Mouse (Mus musculus) kidney, embryonic 16.5 days (tissue): ENCODE data around the gene Olfr1457. TPM values are rescaled to one million over a fixed set of nuclear protein-coding genes. Genes with fewer than 3 reads are reported as not detected.

Experiments
- ATAC-seq: fragments of 200-750 bp; cut with Nextera tagmentation; 2 replicates; pipeline ENCODE4 v1.8.0; 2017; ENCODE audit warnings: moderate TSS enrichment; ENCODE audit not compliant: low FRiP score, low TSS enrichment
- H3K27ac ChIP-seq: fragments of 300-500 bp; sonication (generic); 2 replicates; pipeline ENCODE4 v1.5.1; 2014; ENCODE audit warnings: low read length
- H3K27me3 ChIP-seq: fragments of 300-500 bp; sonication (generic); 2 replicates; pipeline ENCODE4 v1.6.1; 2014; ENCODE audit warnings: low read length, control low read depth, mixed read lengths; ENCODE audit not compliant: insufficient read depth
- H3K36me3 ChIP-seq: fragments of 300-500 bp; sonication (generic); 2 replicates; pipeline ENCODE4 v1.6.1; 2014; ENCODE audit warnings: low read length, control low read depth, mixed read lengths; ENCODE audit not compliant: insufficient read depth
- H3K4me1 ChIP-seq: fragments of 300-500 bp; sonication (generic); 2 replicates; pipeline ENCODE4 v1.6.1; 2014; ENCODE audit warnings: low read length, control low read depth, mixed read lengths; ENCODE audit not compliant: insufficient read depth
- H3K4me2 ChIP-seq: fragments of 300-500 bp; sonication (generic); replicated peaks from 2 replicates; pipeline ENCODE4 v1.6.1; 2014; ENCODE audit warnings: low read depth, low read length
- H3K4me3 ChIP-seq: fragments of 300-500 bp; sonication (generic); 2 replicates; pipeline ENCODE4 v1.5.1; 2014; ENCODE audit warnings: mild to moderate bottlenecking, low read length
- H3K9ac ChIP-seq: fragments of 300-500 bp; sonication (generic); replicated peaks from 2 replicates; pipeline ENCODE4 v1.6.1; 2014; ENCODE audit warnings: low read length
- H3K9me3 ChIP-seq: fragments of 300-500 bp; sonication (generic); 2 replicates; pipeline ENCODE4 v1.6.1; 2016; ENCODE audit warnings: low read length, control low read depth
- WGBS: fragments of 180-500 bp; shearing (Covaris S2); extraction: QIAGEN DNeasy Blood & Tissue Kit; methylation state at CpG from one replicate; pipeline ENCODE4 v1.1.7; 2014; 5-methylcytosine and 5-hydroxymethylcytosine counted together
- polyA plus RNA-seq: library from polyadenylated mRNA; unstranded; fragments of >200 nt; fragmentation: Nextera tagmentation; extraction: Ambion mirVana; gene quantifications from 2 replicates; pipeline ENCODE4 v1.2.1, GENCODE M21; 2015

Gene Olfr1457
- not detected in 2 replicates for polyA plus RNA-seq

- H3K4me1 ChIP-seq: no peaks in the 10 kb centered on the region
- no peaks in the 10 kb centered on the region for H3K36me3 ChIP-seq
- H3K4me3 ChIP-seq: no peak within 1 kb of the TSS
- H3K27me3 ChIP-seq: no peaks in the 10 kb centered on the region
- no peak within 1 kb of the TSS for H3K9ac ChIP-seq
- 0 out of 2 replicates have a peak, but pooled peaks cover 2% of the 10 kb centered on the region for H3K9me3 ChIP-seq
- no peak within 1 kb of the TSS for H3K4me2 ChIP-seq
- H3K27ac ChIP-seq: no peak within 1 kb of the TSS
- WGBS: 71% methylated on average over 2 of the region's 2 CpGs
- no peak for ATAC-seq
Measured at GRCm38 (mm10) chr19:13097791-13098190, at the start of gene Olfr1457. TSS of gene Olfr1457 (minus strand) at chr19:13097891.

GRCm38 (mm10) chr19:13106675-13107074 is 9.0 kb upstream of the Olfr1457 start, which contains the start of gene Olfr1458:
TSS of gene Olfr1458 (minus strand) at chr19:13106775.
- WGBS: 85% methylated on average over 3 of the region's 3 CpGs
- Histone ChIP-seq H3K27ac (no peak within 1 kb of the TSS), H3K4me2 (no peak within 1 kb of the TSS), H3K27me3 (no peaks in the 10 kb centered on the region), H3K4me1 (no peaks in the 10 kb centered on the region), H3K9ac (no peak within 1 kb of the TSS), H3K36me3 (no peaks in the 10 kb centered on the region), H3K4me3 (no peak within 1 kb of the TSS), H3K9me3 (peaks cover 5% of the 10 kb centered on the region; the same call in 1 of the 2 replicates)
- ATAC-seq: no peak

GRCm38 (mm10) chr19:13093908-13094307 is 3.8 kb downstream of the Olfr1457 start:
- Histone ChIP-seq H3K27ac (no peak overlapping the region), H3K36me3 (no peaks in the 10 kb centered on the region), H3K9me3 (0 out of 2 replicates have a peak, but pooled peaks cover 3% of the 10 kb centered on the region), H3K4me2 (no peak overlapping the region), H3K9ac (no peak overlapping the region), H3K4me3 (no peak overlapping the region), H3K27me3 (no peaks in the 10 kb centered on the region), H3K4me1 (no peaks in the 10 kb centered on the region)
- 88% methylated on average over 1 of the region's 1 CpGs for WGBS
- no peak for ATAC-seq

GRCm38 (mm10) chr19:13060310-13060709 is 37.4 kb downstream of the Olfr1457 start, which contains the start of gene Olfr1454:
TSS of gene Olfr1454 (plus strand) at chr19:13060610.
- H3K4me3 ChIP-seq: no peak within 1 kb of the TSS
- H3K27me3 ChIP-seq: no peaks in the 10 kb centered on the region
- peaks cover 10% of the 10 kb centered on the region for H3K9me3 ChIP-seq
- no peaks in the 10 kb centered on the region for H3K4me1 ChIP-seq
- no peak within 1 kb of the TSS for H3K9ac ChIP-seq
- no peak within 1 kb of the TSS for H3K4me2 ChIP-seq
- no peak within 1 kb of the TSS for H3K27ac ChIP-seq
- 66% methylated on average over 2 of the region's 2 CpGs for WGBS
- ATAC-seq: no peak
- no peaks in the 10 kb centered on the region for H3K36me3 ChIP-seq

Other genes with a start within 250 kb of the Olfr1457 start
- gene Olfr1444, start 240.6 kb downstream of the Olfr1457 start, polyA plus RNA-seq: not detected in 2 replicates
- not detected in 2 replicates for gene Olfr1445, start 214.0 kb downstream of the Olfr1457 start, polyA plus RNA-seq
- not detected in 2 replicates for gene Olfr1446, start 204.4 kb downstream of the Olfr1457 start, polyA plus RNA-seq
- not detected in 2 replicates for gene Olfr1447, start 194.1 kb downstream of the Olfr1457 start, polyA plus RNA-seq
- gene Olfr1448, start 173.5 kb downstream of the Olfr1457 start, polyA plus RNA-seq: not detected in 2 replicates
- gene Olfr1449, start 167.1 kb downstream of the Olfr1457 start, polyA plus RNA-seq: not detected in 2 replicates
- not detected in 2 replicates for gene Olfr1450, start 147.6 kb downstream of the Olfr1457 start, polyA plus RNA-seq
- gene Olfr1451, start 102.9 kb downstream of the Olfr1457 start, polyA plus RNA-seq: not detected in 2 replicates
- not detected in 2 replicates for gene Olfr1453, start 69.6 kb downstream of the Olfr1457 start, polyA plus RNA-seq
- not detected in 2 replicates for gene Olfr1454, start 37.3 kb downstream of the Olfr1457 start, polyA plus RNA-seq
- not detected in 2 replicates for gene Olfr1458, start 8.9 kb upstream of the Olfr1457 start, polyA plus RNA-seq
- not detected in 2 replicates for gene Olfr1459, start 51.7 kb upstream of the Olfr1457 start, polyA plus RNA-seq
- not detected in 2 replicates for gene Olfr1461, start 65.1 kb upstream of the Olfr1457 start, polyA plus RNA-seq
- not detected in 2 replicates for gene Olfr1462, start 87.8 kb upstream of the Olfr1457 start, polyA plus RNA-seq
- not detected in 2 replicates for gene Olfr1463, start 133.4 kb upstream of the Olfr1457 start, polyA plus RNA-seq
- not detected in 2 replicates for gene Olfr1465, start 217.7 kb upstream of the Olfr1457 start, polyA plus RNA-seq
- gene Olfr1466, start 241.0 kb upstream of the Olfr1457 start, polyA plus RNA-seq: not detected in 2 replicates